Mouse (Mus musculus) stomach, postnatal 0 days (tissue): ENCODE measurements at regions not wholly inside any gene's neighbourhood (a gene's known extent, or its start where the extent isn't known, plus 50 kb on each side); places are given as distances from the start of the nearest gene placed in this dataset.

Experiments
- CTCF ChIP-seq: IDR thresholded peaks from 2 replicates; pipeline ENCODE4 v1.5.1; 2016; ENCODE audit warnings: antibody characterized with exemption, low read depth, mild to moderate bottlenecking, moderate library complexity
- EP300 ChIP-seq: optimal IDR thresholded peaks from 2 replicates; pipeline ENCODE3; 2016; ENCODE audit warnings: antibody characterized with exemption

DNA sequence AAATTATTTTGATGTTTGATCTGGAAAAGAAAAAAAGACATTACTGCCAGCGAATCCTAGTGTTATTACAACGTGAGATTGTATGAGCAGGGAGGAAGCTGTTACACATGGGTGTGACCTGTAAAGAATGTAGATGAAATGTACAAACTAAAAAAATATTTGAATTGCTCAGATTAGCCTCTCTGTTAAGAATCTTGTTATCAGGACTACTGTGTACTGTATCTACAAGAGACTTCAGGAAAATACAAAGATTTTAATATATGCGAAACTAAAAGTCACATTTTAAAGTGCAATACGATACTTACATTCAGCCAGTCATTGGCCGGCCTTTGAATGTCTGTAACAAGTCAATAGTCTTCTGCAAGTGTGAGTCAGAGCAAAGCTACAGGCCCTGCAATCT, 247.4 kb downstream of the Pcsk1 start:
- TF ChIP-seq CTCF (no peak), EP300 (no peak)
